Mouse (Mus musculus): ENCODE data around the gene Zfp961.
"Not testable (repeated sequence)": the region's sequence is repeated elsewhere in the genome, so short reads cannot be mapped to it uniquely, and the experiment has no call there.

Gene Zfp961

DNA sequence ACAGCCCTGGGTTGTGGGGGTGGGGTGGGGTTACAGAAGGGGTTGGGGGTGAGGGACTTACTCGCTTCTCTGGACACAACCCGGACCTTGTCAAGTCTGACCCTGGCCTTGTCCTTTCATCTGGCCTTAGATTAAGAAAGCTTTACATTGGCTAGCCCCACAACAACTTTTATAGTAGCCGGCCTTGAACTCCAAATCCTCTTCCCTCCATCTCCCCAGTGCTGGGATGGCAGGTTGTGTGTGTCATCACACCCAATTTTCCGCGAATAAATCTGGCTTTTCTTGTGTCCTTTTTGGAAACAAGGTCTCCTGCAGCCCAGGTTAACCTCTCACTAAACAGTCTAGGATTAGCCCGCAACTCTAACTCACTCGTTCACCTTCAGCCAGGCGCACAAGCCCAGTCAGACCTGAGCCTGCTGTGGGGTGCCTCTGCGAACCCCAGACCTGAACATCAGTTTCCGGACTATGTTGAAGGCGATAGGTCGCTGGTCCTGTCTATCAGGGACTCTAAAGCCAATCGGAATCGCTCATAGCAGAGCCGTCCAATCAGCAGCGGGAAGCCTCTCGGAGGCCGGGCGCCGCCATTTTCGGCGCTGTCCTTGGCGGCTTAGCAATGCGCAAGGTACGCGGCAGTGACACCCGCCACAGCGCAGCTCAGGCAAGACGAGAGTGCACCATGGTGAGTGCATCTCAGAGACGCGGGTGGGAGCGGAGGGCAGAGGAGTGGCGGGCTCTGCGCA lies at the start of gene Zfp961:
Zfp961 (plus strand) TSS at position 557 of the 740 bp plus-strand sequence.
- DNase-seq (ENCODE audit: low spot score in 2 of 2): peak; percentile 99 to 100

DNA sequence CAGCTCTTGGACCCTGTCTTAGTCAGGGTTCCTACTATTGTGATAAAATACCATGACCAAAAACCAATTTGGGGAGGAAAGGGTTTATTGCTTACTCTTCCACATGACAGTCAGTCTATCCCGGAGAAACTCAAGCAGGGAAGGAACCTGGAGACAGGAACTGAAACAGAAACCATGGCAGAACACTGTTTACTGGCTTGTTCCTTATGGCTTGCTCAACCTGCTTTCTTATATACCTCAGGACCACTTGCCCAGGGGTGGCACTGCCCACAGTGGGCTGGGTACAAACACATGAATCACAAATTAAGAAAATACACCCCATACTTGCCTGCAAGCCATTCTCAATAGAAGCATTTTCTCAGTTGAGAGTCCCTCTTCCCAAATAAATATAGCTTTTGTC lies 47.8 kb upstream of the Zfp961 start:
- not testable (repeated sequence) for DNase-seq (ENCODE audit: low spot score in 2 of 2)

DNA sequence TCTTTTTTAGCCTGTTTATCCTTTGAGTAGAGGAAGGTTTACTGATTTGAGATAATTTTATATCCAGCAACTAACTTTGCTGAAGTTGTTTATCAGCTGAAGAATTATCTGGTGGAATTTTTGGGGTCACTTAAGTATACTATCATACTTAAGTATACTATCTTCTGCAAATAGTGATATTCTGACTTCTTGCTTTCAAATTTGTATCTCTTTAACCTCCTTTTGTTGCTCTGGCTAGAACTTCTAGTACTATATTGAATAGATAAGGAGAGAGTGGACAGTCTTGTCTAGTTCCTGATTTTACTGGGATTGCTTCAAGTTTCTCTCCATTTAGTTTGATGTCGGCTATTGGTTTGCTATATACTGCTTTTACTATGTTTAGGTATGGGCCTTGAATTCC lies 44.0 kb upstream of the Zfp961 start:
- DNase-seq (ENCODE audit: low spot score in 2 of 2): no peak

DNA sequence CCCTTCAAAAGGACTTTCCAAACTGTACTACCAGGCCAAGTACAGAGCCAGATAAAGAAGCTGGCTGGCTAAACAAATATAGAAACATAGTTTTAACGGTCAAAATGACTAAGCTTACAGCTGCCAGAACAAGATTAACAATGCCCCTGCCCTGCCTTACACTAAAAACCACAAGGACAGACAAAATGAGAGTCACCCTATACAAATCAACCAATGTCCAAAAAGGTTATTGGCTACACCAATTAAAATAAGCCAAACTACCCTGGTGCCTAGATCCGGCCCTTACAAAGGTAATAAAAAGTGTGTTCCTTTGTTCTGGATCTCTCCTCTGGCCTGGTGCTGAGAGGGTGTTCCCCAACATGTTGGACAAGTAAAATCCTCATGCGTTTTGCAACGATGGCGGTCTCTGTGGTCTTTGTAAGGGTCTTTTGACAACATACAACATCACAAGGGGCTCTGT lies 43.0 kb upstream of the Zfp961 start:
- no peak for DNase-seq (ENCODE audit: low spot score in 2 of 2)

DNA sequence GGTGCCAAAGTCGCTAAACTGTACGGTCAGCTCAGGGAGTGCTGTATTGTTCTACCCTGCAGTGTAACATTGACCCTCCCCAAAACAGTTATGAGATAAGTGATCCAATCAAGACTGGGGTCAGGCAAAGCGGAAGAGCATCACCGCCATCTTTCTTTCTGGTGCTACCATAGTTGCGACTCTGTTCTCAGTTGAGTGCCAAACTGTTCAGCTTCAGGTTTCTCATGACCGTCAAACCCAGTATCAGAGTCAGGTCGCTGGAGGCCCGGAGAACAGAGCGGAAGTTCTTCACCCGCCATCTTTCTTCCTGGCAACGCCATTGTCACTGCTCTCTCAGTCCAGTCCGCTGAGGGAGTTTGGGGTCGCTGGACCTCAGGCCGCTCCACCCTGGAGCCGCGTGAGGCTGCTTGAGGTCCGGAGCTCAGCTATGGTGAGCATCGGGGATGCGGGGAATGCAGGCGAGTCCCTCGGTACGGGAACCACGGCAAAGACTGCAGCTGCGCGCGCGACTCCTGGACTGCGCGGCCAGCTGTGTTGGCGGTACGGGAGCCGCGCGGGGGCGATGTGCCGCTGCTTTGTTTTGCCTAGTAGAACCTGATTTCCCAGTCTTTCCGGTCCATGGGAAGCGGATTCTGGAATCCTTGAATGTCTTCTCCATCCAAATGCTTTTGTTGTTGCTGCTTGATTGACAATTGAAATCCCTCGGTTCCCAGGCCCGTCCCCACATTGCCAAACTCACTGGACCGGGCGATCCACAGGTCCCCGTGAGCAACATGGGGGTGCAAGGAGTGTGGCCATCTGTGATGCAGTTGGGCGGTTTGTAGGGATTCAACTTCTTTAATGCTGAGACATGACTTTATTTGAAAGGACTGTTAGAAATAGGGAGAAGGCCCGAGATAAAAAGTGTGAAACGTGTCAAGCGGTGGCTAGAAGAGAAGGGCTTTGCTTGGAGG lies 42.3 kb upstream of the Zfp961 start, which contains the start of the genes Zfp882 and Zfp617:
Zfp882 (plus strand) TSS at position 300 of the 953 bp plus-strand sequence.
Zfp617 (plus strand) TSS at position 327 of the 953 bp plus-strand sequence.
- DNase-seq (ENCODE audit: low spot score in 2 of 2): peak; percentile 88 to 94

DNA sequence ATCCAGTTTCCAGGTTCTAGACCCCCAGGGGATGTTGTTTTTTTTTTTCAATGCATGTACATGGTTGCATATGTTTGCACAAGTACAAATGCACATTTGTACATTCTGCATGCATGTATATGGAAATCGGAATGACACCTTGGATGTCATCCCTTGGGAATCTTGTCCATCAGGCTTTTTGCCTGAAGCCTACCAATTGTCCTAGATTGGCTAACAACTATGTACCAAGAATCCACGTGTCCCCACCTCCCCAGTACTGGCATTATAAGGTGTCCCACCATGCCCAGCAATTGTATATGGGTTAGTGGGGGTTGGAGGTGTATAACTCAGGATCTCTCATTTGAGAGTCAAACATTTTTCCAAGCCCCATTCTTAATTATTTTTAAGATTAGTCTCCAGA lies 38.6 kb upstream of the Zfp961 start:
- DNase-seq (ENCODE audit: low spot score in 2 of 2): no peak

DNA sequence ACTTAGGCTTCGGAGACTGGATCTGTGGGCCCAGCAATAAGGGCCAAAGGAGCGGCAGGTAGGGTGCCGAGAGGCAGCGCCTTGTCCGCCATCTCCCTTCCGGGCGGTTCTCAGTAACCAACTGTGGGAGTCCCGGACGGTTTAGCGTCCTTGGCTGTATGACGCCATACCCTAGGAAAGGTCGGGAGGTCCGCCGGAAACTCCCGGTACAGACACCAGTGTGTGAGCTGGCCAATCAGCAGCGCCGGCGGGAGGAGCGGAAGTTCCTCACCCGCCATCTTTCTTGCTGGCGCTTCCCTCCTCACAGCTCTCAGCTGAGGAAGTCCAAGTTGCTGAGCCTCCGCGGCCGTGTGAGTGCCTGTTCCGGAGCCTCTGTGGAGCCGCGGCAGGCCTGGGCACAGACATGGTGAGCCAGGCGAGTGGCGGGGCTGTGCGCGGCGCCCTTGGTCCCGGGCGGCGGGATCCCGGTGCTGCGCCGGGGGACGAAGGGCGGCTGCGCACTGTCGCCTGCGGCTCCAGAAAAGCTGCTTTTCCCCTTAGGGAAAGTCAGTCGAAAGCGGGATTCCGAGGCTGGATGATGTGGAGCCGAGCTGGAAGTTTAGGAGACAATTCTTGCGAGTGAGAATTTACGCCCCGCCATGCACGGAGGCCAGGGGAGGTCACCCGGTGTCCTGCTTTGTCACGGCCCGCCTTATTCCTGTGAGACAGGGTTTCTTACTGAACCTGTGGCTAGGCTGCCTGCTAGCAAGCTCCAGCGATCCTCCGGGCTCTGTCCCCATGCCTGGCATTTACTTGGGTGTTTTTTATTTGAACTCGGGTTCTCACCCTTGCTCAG lies 28.1 kb upstream of the Zfp961 start:
- DNase-seq (ENCODE audit: low spot score in 2 of 2): peak; percentile 95 to 97

DNA sequence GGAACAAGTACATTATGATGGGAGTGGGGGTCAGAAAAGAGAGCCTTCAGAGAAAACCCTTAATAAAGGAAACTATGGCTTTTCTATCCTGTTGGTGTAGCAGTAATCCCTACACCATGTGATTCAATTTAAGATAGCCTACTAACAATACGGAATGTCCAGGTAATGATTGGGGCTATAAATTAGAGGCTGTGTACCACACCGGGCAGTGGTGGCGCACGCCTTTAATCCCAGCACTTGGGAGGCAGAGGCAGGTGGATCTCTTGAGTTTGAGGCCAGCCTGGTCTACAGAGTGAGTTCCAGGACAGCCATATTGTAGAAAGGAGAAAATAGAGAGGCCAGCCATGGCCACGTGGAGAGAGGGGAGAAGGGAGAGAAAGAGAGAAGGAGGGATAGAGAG lies 25.0 kb upstream of the Zfp961 start:
- no peak for DNase-seq (ENCODE audit: low spot score in 2 of 2)

DNA sequence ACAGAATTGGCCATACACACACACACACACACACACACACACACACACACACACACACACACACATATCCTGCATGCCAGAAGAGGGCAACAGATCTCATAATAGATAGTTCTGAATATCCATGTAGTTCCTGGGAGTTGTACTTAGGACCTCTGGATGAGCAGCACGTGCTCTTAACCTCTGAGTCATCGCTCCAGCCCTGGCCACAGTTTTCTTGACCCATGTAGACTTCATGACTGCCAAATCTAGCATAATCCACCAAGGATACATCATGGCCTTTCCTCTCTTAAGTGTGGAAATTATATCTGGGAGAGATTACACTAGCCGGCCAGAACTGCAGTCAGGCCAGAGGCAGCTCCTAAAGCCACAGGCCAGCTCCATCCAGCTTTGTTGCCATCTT lies 24.3 kb upstream of the Zfp961 start:
- DNase-seq (ENCODE audit: low spot score in 2 of 2): no peak

DNA sequence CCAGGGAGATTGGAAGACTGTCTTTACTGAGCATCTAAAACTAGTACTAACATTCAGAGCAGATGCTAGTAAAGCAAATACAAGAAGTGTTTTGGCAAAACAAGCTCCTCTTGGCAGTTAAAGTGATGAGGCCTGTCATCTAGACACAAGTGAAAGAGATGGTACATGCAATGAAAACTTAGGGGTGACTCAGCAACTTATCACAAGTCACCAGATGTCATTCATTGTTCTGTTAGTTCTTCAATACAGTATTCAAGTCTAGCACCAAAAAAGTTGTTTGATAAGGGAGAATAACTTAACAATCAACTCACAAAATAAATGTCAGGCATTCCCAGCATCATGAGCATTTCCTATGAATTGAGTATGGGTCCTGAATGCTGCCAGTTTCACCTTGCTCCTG lies 23.1 kb upstream of the Zfp961 start:
- no peak for DNase-seq (ENCODE audit: low spot score in 2 of 2)

DNA sequence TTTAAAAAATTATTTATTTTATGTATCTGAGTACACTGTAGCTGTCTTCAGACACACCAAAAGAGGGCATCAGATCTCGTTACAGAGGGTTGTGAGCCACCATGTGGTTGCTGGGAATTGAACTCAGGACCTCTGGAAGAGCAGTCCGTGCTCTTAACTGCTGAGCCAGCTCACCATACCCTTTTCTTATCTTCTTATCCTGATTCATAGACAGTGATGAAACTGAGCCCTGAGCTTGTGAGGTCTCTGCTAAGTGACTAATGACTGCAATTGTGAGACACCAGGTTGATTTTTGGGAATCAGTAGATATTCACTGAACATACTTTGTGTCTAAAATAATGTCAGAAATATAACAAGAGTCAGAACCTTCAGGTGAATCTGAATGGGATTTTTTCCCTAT lies 12.8 kb upstream of the Zfp961 start:
- DNase-seq (ENCODE audit: low spot score in 2 of 2): not testable (repeated sequence)

DNA sequence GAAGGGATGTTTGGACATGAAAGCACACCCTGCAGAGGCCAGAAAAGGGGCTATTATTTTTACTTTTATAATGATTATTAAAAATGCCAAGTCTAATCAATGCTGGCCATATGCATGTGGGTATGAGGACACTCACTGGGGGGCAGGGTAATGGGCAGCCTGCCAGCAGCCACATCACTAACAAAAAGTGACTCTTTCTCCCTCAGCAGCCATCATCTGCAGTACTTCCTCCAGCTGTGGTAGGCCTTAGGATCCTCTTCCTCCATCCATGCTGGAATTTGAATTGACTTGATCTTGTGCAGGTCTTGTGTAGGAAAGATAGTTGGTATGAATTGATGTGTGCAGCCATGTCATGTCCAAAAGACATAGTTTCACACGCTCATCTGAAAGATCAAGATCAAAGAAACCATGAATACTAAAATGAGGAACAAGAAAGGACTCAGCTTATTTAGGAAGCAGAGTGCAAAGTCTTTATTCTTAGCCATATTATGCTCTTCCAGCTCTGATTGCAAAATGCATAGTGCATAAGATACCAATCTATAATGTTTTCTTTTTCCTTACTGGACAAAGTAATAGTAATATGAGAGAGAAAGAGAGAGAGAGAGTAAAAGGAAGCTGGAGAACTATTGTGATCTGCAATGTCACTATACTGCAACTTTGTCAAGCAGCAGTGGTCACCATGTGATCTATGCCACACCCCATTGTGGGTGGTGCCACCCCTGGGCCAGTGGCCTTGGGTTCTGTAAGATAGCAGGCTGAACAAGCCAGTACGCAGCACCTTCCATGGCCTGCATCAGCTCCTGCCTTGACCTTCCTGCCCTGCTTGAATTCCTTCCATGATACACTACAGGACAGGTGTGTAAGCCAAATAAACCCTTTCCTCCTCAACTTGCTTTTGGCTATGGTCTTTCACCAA lies 10.3 kb upstream of the Zfp961 start:
- DNase-seq (ENCODE audit: low spot score in 2 of 2): no peak

DNA sequence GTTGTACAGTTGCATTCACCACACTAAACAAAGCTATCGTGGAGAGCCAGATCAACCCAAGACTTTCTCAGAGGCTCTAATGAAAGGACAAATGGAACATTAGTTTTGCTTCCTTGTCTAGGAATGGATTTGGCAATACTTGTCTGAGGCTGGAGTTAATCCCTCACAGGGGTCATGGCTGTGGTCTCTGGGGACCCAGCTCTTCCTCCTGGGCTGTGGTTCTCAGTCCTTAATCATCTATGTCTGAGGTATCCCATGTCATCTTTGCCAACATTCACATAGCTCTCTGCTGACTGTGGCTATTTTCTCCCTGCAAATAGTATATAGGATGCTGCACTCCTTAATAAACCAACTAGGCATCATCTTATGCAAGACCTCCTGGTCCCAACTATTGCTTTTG lies 9.1 kb upstream of the Zfp961 start:
- DNase-seq (ENCODE audit: low spot score in 2 of 2): no peak

DNA sequence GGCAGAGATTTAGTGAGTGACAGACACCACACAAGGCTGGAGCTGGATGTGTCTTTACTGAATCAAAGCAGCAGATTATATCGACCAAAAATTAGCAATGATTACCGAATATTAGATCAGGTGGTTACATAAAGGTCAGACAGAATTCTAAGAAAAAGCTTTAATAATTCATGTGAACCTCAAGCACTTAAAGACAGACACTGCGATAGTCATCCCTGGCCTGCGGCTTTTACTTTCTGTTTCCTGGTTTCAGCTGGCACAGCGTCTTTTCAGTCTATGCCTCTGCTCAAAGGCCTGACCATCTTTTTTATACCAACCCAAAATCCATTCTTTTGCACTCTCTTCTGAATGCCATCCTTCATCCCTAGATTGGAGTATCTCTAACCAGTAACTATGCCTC lies 2.2 kb upstream of the Zfp961 start:
- DNase-seq (ENCODE audit: low spot score in 2 of 2): no peak

DNA sequence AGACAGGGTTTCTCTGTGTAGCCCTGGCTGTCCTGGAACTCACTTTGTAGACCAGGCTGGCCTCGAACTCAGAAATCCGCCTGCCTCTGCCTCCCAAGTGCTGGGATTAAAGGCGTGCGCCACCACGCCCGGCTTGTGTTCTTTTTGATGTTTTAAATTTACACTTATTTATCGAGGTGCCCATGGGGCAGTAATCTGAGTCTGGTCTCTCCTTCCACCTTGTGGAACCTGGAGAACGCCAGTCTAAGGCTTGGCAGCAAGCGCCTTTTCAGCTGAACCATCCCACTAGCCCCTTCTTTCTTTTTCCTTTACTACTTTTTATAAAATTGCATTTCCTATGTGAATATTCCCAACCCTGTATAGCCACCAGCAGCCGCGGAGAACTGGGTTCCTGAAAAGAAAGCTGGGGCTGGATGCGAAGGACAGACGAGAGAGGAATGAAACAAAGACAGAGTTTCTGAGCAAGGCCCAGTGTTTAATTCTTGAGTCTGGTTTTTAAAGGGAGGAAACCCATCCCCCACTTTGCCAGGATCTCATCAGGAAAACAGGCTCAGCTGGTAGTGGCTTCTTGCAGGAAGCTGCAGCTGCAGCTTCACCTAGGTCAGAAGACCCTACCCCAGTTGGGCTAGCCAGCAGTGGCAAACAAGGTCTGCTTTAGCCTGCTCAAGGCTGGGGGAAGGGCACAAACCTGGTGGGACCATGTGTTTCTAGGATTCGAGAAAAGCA lies 761 bp downstream of the Zfp961 start:
- DNase-seq (ENCODE audit: low spot score in 2 of 2): peak in 1 of 2 experiments; percentile 10

DNA sequence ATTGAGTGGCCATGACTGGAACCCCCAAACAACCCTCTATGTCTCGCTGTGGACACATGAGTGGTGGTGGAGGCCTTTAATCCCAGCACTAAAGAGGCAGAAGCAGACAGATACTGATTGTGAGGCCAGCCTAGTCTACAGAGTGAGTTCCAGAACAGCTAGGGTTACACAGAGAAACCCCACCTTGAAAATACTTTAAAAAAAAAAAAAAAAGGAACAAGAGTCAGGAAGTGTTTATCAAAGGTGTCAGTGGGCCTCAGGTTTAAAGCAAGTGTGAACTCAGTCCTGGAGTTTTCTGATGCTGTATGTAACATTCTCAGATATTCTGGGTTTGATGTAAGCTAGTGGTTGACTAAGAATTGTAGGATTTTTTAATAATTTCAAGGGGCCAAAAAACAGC lies 1.7 kb downstream of the Zfp961 start:
- DNase-seq (ENCODE audit: low spot score in 2 of 2): no peak

DNA sequence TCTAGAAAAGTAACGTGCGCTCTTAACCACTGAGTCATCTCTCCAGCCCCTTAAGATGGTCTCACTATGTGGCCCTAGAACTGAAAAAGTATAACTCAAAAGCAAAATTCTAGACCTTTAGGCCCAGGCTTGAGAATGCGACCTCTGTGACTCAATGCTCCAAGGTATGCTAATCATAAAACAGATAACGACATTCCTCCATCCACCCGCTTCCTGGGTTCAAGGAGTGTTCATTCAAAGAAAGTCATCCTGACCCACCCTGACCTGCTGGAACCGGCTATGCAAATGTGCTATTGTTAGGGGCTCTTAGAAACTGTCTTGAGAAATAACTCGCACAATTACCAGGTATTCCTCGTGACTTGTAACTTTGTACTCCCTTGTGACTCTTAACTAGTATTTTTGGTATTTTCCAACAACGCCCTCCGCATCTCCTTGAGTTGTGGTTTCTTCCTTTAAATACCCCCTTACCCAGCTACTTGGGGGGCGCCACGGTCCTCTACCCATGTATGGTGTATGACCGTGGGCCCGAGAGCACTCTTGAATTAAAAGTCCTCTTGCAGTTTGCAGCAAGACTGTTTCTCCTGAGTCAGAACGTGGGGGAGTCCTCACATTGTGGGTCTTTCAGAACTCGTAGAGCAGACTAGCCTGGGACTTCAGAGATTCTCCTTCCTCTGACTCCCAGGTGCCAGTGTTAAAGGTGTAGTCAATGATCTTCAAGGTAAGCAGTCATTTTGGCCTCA lies 2.3 kb downstream of the Zfp961 start:
- not testable (repeated sequence) for DNase-seq (ENCODE audit: low spot score in 2 of 2)

DNA sequence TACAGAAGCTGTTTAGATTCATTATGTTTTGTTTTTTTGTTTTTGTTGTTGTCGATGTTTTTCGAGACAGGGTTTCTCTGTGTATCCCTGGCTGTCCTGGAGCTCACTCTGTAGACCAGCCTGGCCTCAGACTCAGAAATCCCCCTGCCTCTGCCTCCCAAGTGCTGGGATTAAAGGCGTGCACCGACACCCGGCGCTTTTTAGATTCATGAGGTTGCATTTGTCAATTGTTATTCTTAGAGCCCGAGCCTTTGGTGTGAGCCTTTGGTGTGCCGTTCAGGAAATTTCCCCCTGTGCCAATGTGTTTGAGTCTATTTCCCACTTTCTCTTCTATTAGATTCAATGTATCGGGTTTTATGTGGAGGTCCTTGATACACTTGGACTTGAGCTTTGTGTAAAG lies 3.8 kb downstream of the Zfp961 start:
- no peak for DNase-seq (ENCODE audit: low spot score in 2 of 2)

DNA sequence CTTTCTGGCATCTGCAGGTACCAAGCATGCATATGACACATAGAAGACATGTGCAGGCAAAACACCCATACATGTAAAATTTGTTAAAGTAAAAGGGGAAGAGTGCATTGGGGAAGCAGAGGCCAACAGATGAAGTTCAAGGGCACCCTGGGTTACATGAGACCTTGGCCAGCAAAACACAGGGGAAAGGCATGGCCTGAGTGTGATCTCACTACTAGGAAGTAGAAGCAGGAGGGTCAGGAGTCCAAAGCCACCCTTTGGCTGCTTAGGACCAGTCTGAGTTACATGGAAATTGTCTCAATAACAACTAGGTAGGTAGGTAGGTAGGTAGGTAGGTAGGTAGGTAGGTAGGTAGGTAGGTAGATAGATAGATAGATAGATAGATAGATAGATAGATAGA lies 9.6 kb downstream of the Zfp961 start:
- DNase-seq (ENCODE audit: low spot score in 2 of 2): no peak

All from right cerebral cortex, adult 2 months (tissue).